Mouse (Mus musculus) kidney, embryonic 14.5 days (tissue): ENCODE data around the gene Ino80d. TPM values are rescaled to one million over a fixed set of nuclear protein-coding genes. Genes with fewer than 3 reads are reported as not detected.
A peak's percentile ranks its signal among the peaks of the same experiment; 100 is the strongest.

ENCODE experiments used
- ATAC-seq: fragments of 200-750 bp; cut with Nextera tagmentation; 2 replicates; pipeline ENCODE4 v1.8.0; 2017; ENCODE audit warnings: moderate number of reproducible peaks, mild to moderate bottlenecking, moderate TSS enrichment, moderate library complexity; ENCODE audit not compliant: low FRiP score, low TSS enrichment
- H3K27ac ChIP-seq: fragments of 300-500 bp; sonication (generic); 2 replicates; pipeline ENCODE4 v1.5.1; 2014; ENCODE audit warnings: low read depth, mild to moderate bottlenecking, low read length, moderate library complexity, mixed read lengths
- H3K27me3 ChIP-seq: fragments of 300-500 bp; sonication (generic); 2 replicates; pipeline ENCODE4 v1.6.1; 2014; ENCODE audit warnings: mild to moderate bottlenecking, low read length; ENCODE audit not compliant: control insufficient read depth, insufficient read depth
- H3K36me3 ChIP-seq: fragments of 300-500 bp; sonication (generic); 2 replicates; pipeline ENCODE4 v1.6.1; 2014; ENCODE audit warnings: low read length, mixed read lengths; ENCODE audit not compliant: control insufficient read depth, insufficient read depth
- H3K4me1 ChIP-seq: fragments of 300-500 bp; sonication (generic); 2 replicates; pipeline ENCODE4 v1.6.1; 2014; ENCODE audit warnings: low read length, mixed read lengths; ENCODE audit not compliant: control insufficient read depth, insufficient read depth
- H3K4me2 ChIP-seq: fragments of 300-500 bp; sonication (generic); replicated peaks from 2 replicates; pipeline ENCODE4 v1.6.1; 2014; ENCODE audit warnings: low read depth, mild to moderate bottlenecking, low read length
- H3K4me3 ChIP-seq: fragments of 300-500 bp; sonication (generic); 2 replicates; pipeline ENCODE4 v1.5.1; 2014; ENCODE audit warnings: mild to moderate bottlenecking, low read length
- H3K9ac ChIP-seq: fragments of 300-500 bp; sonication (generic); 2 replicates; pipeline ENCODE4 v1.6.1; 2014; ENCODE audit warnings: low read depth, mild to moderate bottlenecking, low read length, moderate library complexity
- H3K9me3 ChIP-seq: fragments of 300-500 bp; sonication (generic); 2 replicates; pipeline ENCODE4 v1.6.1; 2016; ENCODE audit warnings: low read length; ENCODE audit not compliant: control insufficient read depth
- WGBS: fragments of 180-500 bp; shearing (Covaris S2); extraction: QIAGEN DNeasy Blood & Tissue Kit; methylation state at CpG from one replicate; pipeline ENCODE4 v1.1.7; 2014; 5-methylcytosine and 5-hydroxymethylcytosine counted together
- polyA plus RNA-seq: library from polyadenylated mRNA; unstranded; fragments of >200 nt; fragmentation: Nextera tagmentation; extraction: Ambion mirVana; gene quantifications from 2 replicates; pipeline ENCODE4 v1.2.1, GENCODE M21; 2014

Gene Ino80d
- polyA plus RNA-seq, 1 experiment from 2014 or later: 16.5 TPM

DNA sequence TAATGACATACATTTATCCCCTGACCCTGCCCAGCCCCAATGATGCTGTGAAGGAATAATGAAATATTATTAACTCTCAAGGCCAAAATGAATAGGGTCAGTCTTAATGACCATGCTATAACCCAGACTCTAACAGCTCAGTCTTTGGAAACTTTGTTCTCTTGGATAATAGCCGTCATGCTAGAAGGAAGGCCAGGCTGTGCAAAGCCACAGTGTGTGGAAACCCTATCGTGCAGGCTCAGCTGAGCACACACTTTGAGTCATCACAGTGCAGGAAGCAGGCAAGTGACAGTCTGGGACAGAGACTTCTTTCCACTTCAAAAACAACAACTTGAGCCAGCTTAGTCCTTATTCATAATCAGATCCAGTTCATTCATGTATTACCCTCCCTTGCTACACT, 126.9 kb downstream of the Ino80d start:
- Histone ChIP-seq H3K27ac (no peak overlapping the region), H3K9me3 (no peaks in the 10 kb centered on the region), H3K27me3 (no peaks in the 10 kb centered on the region), H3K9ac (no peak overlapping the region), H3K4me3 (no peak overlapping the region), H3K36me3 (no peaks in the 10 kb centered on the region), H3K4me1 (no peaks in the 10 kb centered on the region), H3K4me2 (no peak overlapping the region)
- WGBS: 65% methylated on average over 2 of the region's 2 CpGs
- no peak for ATAC-seq

DNA sequence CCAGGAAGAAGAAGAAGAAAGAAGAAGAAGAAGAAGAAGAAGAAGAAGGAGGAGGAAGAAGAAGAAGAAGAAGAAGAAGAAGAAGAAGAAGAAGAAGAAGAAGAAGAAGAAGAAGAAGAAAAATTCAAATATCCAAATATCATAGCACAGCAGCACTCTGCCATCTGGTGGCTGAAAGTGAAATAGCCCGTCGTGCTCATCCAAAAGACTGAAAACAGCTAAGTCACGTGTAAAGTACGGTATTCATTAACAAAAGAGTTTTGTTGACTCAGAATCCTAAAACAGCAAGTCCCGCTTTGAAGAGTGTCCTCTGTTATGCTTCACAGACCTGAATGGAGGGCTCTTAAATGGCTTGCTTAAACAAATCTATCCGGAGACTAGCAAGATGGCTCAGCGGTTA, 128.2 kb downstream of the Ino80d start:
- no peak; the same call in 1 of the 2 replicates for ATAC-seq
- Histone ChIP-seq H3K9me3 (no peaks in the 10 kb centered on the region), H3K36me3 (no peaks in the 10 kb centered on the region), H3K27ac (no peak overlapping the region), H3K27me3 (no peaks in the 10 kb centered on the region), H3K4me2 (no peak overlapping the region; the same call in 1 of the 2 replicates), H3K9ac (no peak overlapping the region), H3K4me1 (no peaks in the 10 kb centered on the region), H3K4me3 (no peak overlapping the region)
- 17% methylated on average over 7 of the region's 7 CpGs for WGBS

DNA sequence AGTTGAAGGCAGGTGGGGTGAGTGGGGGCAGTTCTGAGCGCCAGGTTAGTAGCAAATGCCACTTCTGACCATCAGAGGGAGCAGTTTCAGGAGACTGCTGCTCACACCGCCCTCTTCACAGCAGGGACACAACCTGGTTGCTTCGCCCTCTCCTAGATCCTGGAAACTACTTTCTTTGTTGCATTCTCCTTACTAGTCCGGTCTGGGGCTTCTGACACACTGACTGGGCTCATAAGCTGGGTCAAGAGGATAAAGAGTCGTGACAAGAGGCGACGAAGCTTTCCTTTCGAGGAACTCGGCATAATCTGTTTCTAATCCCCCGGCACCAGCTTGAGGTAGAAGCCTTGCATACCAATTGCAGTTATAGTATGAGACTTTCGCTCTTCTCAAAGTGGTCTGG, 129.9 kb downstream of the Ino80d start:
- no peak for ATAC-seq
- Histone ChIP-seq H3K27me3 (no peaks in the 10 kb centered on the region), H3K9me3 (no peaks in the 10 kb centered on the region), H3K9ac (no peak overlapping the region), H3K4me1 (no peaks in the 10 kb centered on the region), H3K4me3 (peak overlapping the region; percentile 15; the same call in 1 of the 2 replicates), H3K27ac (no peak overlapping the region), H3K36me3 (no peaks in the 10 kb centered on the region), H3K4me2 (peak overlapping the region; percentile 35; the same call in 1 of the 2 replicates)
- 35% methylated on average over 11 of the region's 11 CpGs for WGBS

DNA sequence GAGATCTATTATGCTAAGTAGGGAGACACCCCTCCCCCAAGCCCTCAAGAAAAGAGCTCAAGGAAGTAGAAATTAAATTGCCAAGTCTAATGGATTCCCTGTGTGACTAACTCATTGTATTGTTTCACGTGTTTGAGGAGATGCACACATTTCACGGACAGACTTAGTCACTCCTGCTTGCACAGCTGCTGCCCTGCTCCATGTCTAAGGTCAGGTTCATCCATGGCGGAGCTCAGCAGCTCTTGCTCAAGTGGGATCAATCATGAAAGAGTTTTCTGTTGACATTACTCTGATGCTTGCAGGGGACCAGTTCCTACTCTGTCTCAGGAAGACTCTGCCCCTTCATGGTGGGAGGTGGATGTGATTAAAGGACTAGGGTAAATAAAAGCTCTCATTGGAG, 137.7 kb downstream of the Ino80d start:
- H3K27ac ChIP-seq: no peak overlapping the region
- H3K4me3 ChIP-seq: no peak overlapping the region
- H3K9ac ChIP-seq: no peak overlapping the region
- no peak for ATAC-seq
- no peaks in the 10 kb centered on the region for H3K27me3 ChIP-seq
- WGBS: 71% methylated on average over 3 of the region's 3 CpGs
- H3K36me3 ChIP-seq: no peaks in the 10 kb centered on the region
- H3K9me3 ChIP-seq: no peaks in the 10 kb centered on the region
- H3K4me1 ChIP-seq: no peaks in the 10 kb centered on the region
- no peak overlapping the region for H3K4me2 ChIP-seq

DNA sequence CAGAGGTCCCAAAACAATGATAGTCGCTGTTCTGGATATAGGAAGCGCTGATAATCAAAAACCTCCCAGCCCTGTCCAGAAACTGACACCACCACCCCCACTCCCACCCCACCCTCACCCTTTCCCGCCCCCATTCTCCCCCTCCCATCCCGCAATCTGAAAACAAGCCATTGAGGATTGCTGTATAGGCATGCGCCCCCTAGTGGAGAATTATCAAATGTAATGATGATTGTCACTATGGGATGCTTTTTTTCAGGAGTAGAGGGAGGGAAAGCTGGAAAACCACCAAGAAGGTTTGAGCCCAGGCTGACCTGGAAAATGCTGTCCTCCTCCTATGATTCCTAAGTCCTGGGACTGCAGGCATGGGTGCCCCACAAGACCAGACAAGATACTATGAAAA, 147.6 kb downstream of the Ino80d start:
- Histone ChIP-seq H3K4me1 (no peaks in the 10 kb centered on the region), H3K36me3 (no peaks in the 10 kb centered on the region), H3K9me3 (no peaks in the 10 kb centered on the region), H3K4me2 (no peak overlapping the region), H3K9ac (no peak overlapping the region), H3K27me3 (no peaks in the 10 kb centered on the region), H3K27ac (no peak overlapping the region), H3K4me3 (no peak overlapping the region)
- ATAC-seq: no peak
- WGBS: 21% methylated on average over 5 of the region's 5 CpGs

DNA sequence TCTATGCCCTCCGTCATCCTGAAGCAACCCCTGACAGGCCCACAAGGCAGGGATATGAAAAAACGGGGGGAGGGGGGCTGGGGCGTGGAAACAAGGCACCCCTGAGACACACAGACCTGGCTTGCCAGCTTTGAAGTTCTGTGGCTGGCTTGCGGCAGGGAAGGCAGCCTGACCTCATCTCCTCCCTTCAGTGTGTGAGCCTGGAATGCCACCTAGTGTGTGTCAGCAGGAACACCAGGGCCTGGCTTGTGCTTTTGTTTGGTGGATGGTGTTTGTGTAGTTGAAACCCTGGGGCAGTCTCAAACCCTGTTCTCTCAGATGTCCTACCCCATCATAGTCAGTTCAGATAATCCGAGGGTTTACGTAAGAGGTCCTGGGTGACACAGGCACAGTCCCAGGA, 150.2 kb downstream of the Ino80d start:
- Histone ChIP-seq H3K27me3 (no peaks in the 10 kb centered on the region), H3K9ac (no peak overlapping the region), H3K27ac (no peak overlapping the region), H3K4me3 (no peak overlapping the region), H3K36me3 (no peaks in the 10 kb centered on the region), H3K9me3 (no peaks in the 10 kb centered on the region), H3K4me1 (no peaks in the 10 kb centered on the region), H3K4me2 (no peak overlapping the region)
- ATAC-seq: peak; percentile 89
- 24% methylated on average over 6 of the region's 6 CpGs for WGBS

DNA sequence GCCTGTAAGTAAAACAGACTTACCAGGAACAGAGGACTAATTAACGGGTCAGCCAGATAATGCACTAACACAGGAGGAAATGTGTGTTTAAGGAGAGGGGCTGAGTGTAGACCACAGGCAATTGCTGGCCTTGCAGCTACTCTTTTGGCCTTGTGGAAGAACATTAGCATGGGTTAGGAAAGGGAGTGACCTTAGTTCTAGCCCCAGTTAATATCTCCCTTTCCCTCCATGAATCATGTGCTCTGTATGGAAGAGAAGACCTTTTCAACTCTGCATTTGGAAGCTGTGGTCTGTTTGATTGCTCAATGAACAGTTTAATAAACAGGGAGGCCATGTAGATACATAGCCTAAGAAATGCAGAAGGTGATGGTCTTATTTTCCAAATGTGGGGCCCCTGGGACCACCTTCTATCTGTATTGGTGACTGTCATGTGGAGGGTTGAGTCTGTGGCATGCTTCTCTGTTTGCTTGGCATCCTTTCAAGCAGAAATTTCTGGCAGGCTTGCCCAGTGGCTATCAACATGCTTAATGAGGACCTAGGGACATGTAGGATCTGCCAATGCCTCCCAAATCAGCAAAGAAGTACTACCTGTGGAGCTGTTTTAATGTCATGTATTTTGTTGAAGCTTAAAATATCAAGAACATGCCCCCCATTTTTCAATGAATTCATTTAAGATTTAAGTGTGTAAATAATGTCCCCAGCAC, 157.4 kb downstream of the Ino80d start:
- Histone ChIP-seq H3K4me3 (no peak overlapping the region), H3K4me1 (no peaks in the 10 kb centered on the region), H3K4me2 (no peak overlapping the region), H3K9me3 (no peaks in the 10 kb centered on the region), H3K9ac (no peak overlapping the region), H3K27me3 (no peaks in the 10 kb centered on the region), H3K36me3 (no peaks in the 10 kb centered on the region), H3K27ac (no peak overlapping the region)
- whole genome bisulfite sequencing: 68% methylated on average over 1 of the region's 1 CpGs
- no peak for ATAC-seq

DNA sequence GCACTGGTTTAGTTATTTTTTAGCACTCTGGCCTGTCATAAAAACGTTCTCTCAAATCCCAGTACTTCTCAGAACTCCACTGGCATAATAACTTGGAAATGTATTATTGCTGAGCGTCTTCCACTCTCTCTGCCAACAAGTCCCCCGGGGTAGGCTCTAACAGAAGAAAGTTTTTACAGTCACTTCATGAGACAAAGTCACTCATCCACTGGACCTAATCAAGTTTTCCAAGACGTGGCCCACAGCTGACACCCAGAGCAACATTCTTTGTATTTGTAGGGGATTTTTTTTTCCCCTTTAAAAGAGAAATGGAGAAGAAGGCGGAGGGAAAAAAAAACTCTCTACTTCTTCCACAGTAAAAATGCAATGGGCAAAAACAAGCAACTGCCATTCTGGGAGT, 157.9 kb downstream of the Ino80d start:
- 75% methylated on average over 5 of the region's 5 CpGs for WGBS
- Histone ChIP-seq H3K9me3 (no peaks in the 10 kb centered on the region), H3K27me3 (no peaks in the 10 kb centered on the region), H3K4me3 (no peak overlapping the region), H3K4me2 (no peak overlapping the region), H3K36me3 (no peaks in the 10 kb centered on the region), H3K9ac (no peak overlapping the region), H3K4me1 (peaks cover 4% of the 10 kb centered on the region; the same call in 1 of the 2 replicates), H3K27ac (no peak overlapping the region)
- ATAC-seq: no peak

DNA sequence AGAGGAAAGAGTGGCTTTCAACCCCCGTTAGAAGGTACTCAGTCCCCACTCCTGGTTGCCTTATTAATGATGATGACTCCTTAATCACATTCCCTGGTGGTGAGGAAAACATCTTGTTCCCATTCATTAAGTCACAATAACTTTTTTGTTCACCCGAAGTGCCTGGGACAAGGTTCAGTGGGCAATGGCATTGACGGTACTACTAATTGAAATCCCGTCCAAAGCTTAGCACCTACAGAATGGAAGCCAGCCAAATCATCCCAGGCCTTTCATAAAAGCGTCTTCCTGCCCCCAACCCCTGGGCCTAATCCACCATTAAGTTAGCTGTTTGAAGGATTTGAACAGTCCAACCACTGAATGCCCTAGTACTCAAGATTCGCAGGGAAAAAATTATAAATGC, 159.1 kb downstream of the Ino80d start:
- 65% methylated on average over 6 of the region's 6 CpGs for WGBS
- H3K4me2 ChIP-seq: no peak overlapping the region
- no peak overlapping the region for H3K27ac ChIP-seq
- no peaks in the 10 kb centered on the region for H3K27me3 ChIP-seq
- H3K4me1 ChIP-seq: peaks cover 9% of the 10 kb centered on the region; the same call in 1 of the 2 replicates
- H3K9ac ChIP-seq: no peak overlapping the region
- ATAC-seq: no peak
- no peak overlapping the region for H3K4me3 ChIP-seq
- H3K9me3 ChIP-seq: no peaks in the 10 kb centered on the region
- H3K36me3 ChIP-seq: no peaks in the 10 kb centered on the region
